Mouse (Mus musculus): ENCODE measurements at regions not wholly inside any gene's neighbourhood (a gene's known extent, or its start where the extent isn't known, plus 50 kb on each side); places are given as distances from the start of the nearest gene placed in this dataset.

DNA sequence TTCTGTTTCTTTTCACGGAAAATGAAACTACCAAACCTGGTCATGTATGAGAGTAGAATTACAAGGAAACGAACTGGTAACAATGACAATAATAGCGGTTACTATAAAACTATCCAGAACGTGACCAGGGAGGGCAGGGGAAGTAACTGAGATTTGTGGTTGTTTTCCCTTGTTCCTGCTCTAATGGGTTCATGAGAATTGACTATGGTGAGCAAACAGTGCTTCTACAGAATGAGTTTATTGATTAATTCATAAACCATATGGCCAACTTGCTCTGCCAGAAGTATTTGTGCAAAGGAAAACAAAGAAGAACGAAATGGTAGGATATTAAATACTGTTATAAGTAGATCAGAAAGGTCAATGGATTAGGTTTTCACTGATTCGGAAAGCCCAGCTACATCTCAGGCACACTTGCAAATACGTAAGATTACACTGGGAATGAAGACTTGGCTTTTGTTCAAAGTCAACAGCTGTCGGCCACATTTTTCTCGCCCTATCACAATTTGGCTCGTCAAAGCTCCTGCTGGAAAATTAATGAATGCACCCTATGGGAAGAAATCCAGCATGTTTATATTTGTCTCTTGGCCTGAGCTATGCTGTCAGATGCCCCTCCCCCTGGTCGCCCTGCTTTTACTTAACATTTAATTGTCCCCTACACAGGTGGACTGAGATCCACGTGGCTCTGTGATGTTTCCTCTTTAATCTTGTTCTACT, 73.6 kb upstream of the Tent5a start:
- Histone ChIP-seq H3K27ac (no peak overlapping the region), H3K4me1 (replicated peaks) (no peaks in the 10 kb centered on the region), H3K27me3 (no peaks in the 10 kb centered on the region), H3K4me2 (replicated peaks) (no peak overlapping the region), H3K4me3 (replicated peaks) (no peak overlapping the region), H3K36me3 (no peaks in the 10 kb centered on the region), H3K9ac (replicated peaks) (no peak overlapping the region), H3K9me3 (no peaks in the 10 kb centered on the region)
- ATAC-seq, result no peak
- 64% methylated on average over 12 of the region's 12 CpGs for WGBS

DNA sequence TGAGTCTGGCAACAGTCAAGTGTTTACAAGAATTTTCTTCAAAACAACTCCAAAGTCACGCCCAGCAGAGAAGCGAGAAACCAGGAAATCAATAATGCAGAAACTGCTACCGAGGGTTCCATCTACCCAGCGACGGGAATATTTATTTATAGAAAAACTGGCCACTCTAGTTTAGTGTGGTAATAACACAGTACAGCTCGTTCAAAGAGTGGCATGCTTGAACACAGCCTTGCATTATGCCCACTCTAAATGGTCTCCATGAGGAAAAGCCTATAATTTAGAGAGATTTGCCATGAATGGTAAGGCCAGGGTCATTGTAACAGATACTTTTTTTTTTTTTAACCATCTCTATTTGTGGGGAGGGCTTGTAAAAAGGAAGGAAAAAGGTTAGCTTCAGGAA, 67.8 kb upstream of the Tent5a start:
- no peak overlapping the region for H3K27ac ChIP-seq
- H3K4me2 ChIP-seq (replicated peaks), result no peak overlapping the region
- no peaks in the 10 kb centered on the region for H3K36me3 ChIP-seq
- no peak overlapping the region for H3K4me3 ChIP-seq (replicated peaks)
- ATAC-seq, result no peak
- no peaks in the 10 kb centered on the region for H3K9me3 ChIP-seq
- WGBS, result 85% methylated on average over 6 of the region's 6 CpGs
- H3K9ac ChIP-seq (replicated peaks), result no peak overlapping the region
- no peaks in the 10 kb centered on the region for H3K27me3 ChIP-seq
- no peaks in the 10 kb centered on the region for H3K4me1 ChIP-seq (replicated peaks)

DNA sequence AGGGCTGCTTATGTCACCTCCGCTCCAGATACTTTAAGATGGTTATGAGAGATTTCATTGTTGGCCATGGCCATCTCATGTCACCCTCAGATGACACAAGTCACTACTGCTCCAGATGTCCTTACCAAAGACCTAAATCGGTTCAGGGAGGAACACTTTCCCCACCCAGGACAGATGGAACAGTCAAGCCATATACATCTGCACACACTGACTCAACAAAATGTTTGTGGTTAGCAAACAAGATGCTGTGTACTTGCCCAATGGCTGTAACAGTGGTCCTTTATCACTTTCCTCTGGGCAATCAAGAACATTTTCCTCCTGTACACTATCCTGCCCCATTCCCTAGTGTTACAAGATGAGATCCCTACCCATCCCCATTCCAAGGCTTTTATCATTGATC, 64.1 kb upstream of the Tent5a start:
- Histone ChIP-seq H3K4me2 (replicated peaks) (no peak overlapping the region), H3K9ac (replicated peaks) (no peak overlapping the region), H3K4me3 (replicated peaks) (no peak overlapping the region), H3K9me3 (no peaks in the 10 kb centered on the region), H3K36me3 (no peaks in the 10 kb centered on the region), H3K27me3 (no peaks in the 10 kb centered on the region), H3K27ac (no peak overlapping the region), H3K4me1 (replicated peaks) (no peaks in the 10 kb centered on the region)
- no peak for ATAC-seq
- 95% methylated on average over 2 of the region's 2 CpGs for WGBS

DNA sequence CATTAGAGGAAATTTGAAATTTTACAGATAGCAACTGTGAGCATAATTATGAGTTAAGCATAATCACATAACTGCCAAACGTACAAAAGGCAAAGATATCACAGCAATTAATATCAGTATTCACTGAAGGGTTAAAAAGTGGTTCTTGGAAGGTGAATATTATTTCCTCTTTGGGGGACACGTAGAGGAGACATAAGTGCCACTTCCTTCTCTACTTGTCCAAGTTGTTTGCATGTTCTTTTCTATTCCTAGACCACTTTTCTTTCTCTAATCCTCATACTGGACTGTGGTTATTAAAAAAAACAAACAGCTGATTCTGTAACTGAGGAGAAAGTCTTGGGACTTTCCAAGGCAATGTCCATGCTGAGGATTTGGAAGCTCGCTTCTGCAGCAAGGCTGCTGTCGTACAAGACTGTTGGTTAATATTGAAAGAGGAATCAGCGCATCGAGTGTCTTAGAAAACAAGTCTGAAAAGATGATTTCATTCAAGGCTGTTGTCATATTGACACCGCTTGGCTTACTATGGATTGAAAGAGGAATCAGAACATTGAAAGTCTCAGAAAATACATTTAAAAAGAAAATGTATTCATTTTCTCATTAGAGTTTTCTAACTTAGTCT, 61.7 kb upstream of the Tent5a start:
- ATAC-seq, result no peak
- H3K4me2 ChIP-seq (replicated peaks), result no peak overlapping the region
- no peaks in the 10 kb centered on the region for H3K36me3 ChIP-seq
- H3K27me3 ChIP-seq, result no peaks in the 10 kb centered on the region
- H3K27ac ChIP-seq, result no peak overlapping the region
- 91% methylated on average over 7 of the region's 7 CpGs for WGBS
- H3K9ac ChIP-seq (replicated peaks), result no peak overlapping the region
- H3K4me1 ChIP-seq (replicated peaks), result no peaks in the 10 kb centered on the region
- H3K4me3 ChIP-seq (replicated peaks), result no peak overlapping the region
- no peaks in the 10 kb centered on the region for H3K9me3 ChIP-seq

DNA sequence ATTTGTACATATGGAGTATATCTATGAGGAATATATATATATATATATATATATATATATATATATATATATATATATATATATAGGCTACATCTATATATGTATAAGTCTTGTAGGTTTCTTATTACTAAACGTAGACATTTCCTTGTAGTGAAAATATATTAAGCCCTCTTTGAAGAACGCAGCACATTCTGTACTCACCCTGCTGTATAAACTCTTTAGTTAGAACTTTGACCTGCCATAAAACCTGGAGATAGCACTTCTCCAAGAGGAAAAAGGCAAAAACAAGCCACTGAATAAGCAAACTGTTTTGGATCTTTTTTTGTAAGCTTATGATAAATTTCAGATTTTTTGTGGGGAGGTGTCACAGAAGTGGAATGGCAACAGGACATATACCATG, 55.3 kb upstream of the Tent5a start:
- 91% methylated on average over 2 of the region's 2 CpGs for WGBS
- no peak for ATAC-seq

DNA sequence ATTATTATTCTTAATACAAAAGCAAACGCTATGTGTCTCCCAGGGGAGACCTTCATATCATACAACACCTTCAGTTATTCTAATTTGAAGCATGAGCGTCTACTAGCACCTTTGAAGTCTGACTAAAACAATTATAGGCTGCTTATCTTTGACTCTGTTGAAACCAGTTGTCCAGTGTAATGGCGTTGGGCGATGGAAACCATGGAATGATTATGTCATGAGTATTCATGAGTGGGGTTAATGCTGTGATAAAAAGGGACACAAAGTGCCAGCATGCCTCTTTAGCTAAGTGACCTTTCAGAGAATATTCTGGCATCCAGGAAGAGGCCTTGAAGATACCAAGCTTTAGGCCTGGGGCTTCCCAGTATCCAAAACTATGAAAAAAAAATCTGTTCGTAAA, 53.6 kb upstream of the Tent5a start:
- WGBS, result 68% methylated on average over 5 of the region's 5 CpGs
- no peak for ATAC-seq
- Histone ChIP-seq H3K9me3 (no peaks in the 10 kb centered on the region), H3K27ac (no peak overlapping the region), H3K9ac (replicated peaks) (no peak overlapping the region), H3K27me3 (no peaks in the 10 kb centered on the region), H3K36me3 (no peaks in the 10 kb centered on the region), H3K4me1 (replicated peaks) (no peaks in the 10 kb centered on the region), H3K4me3 (replicated peaks) (no peak overlapping the region), H3K4me2 (replicated peaks) (no peak overlapping the region)

More for the DNA sequence above, 55.3 kb upstream of the Tent5a start:
- Histone ChIP-seq H3K27ac (no peak overlapping the region), H3K27me3 (no peaks in the 10 kb centered on the region), H3K36me3 (no peaks in the 10 kb centered on the region), H3K9me3 (no peaks in the 10 kb centered on the region), H3K9ac (replicated peaks) (no peak overlapping the region), H3K4me2 (replicated peaks) (no peak overlapping the region), H3K4me1 (replicated peaks) (no peaks in the 10 kb centered on the region), H3K4me3 (replicated peaks) (no peak overlapping the region)

DNA sequence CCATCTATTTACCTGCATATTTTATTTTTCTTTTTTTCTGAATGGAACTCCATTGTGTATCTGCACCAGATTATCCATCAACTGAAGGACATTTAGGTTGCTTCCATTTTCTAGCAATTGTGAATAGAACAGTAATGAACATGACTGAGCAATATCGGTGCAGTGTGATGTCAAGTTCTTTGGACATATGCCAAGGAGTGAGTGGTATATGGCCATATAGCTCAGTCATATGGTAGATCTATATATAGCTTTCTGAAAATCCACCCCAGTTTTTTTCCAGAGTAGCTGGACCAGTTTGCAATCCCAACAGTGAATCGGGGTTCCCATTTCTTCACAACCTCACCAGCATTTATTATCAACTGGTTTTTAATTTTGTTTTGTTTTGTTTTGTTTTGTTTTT, 52.0 kb upstream of the Tent5a start:
- WGBS, result 95% methylated on average over 2 of the region's 2 CpGs
- no peaks in the 10 kb centered on the region for H3K4me1 ChIP-seq (replicated peaks)
- ATAC-seq, result no peak

More for the DNA sequence above, 52.0 kb upstream of the Tent5a start:
- no peaks in the 10 kb centered on the region for H3K27me3 ChIP-seq
- no peak overlapping the region for H3K4me2 ChIP-seq (replicated peaks)
- H3K4me3 ChIP-seq (replicated peaks), result no peak overlapping the region
- no peaks in the 10 kb centered on the region for H3K36me3 ChIP-seq
- H3K27ac ChIP-seq, result no peak overlapping the region
- H3K9me3 ChIP-seq, result no peaks in the 10 kb centered on the region
- no peak overlapping the region for H3K9ac ChIP-seq (replicated peaks)
